Mouse (Mus musculus) midbrain, postnatal 0 days (tissue): ENCODE measurements around the gene Mef2a. TPM values are rescaled to one million over a fixed set of nuclear protein-coding genes. Genes with fewer than 3 reads are reported as not detected.
A peak's percentile ranks its signal among the peaks of the same experiment; 100 is the strongest.

Experiments
- ATAC-seq: fragments of 200-750 bp; cut with Nextera tagmentation; 2 replicates; pipeline ENCODE4 v1.8.0; 2017; ENCODE audit warnings: moderate number of reproducible peaks, mild to moderate bottlenecking, moderate TSS enrichment, moderate library complexity; ENCODE audit not compliant: low FRiP score
- DNase-seq: peaks from one replicate; pipeline ENCODE4 v3.0.0-alpha.2; 2015; ENCODE audit warnings: low spot score
- H3K27ac ChIP-seq: fragments of 300-500 bp; sonication (generic); 2 replicates; pipeline ENCODE4 v1.5.1; 2014; ENCODE audit warnings: low read depth, mild to moderate bottlenecking, low read length, mixed read lengths
- H3K27me3 ChIP-seq: fragments of 300-500 bp; sonication (generic); 2 replicates; pipeline ENCODE4 v1.6.1; 2014; ENCODE audit warnings: low read length, control low read depth, mixed read lengths; ENCODE audit not compliant: insufficient read depth
- H3K36me3 ChIP-seq: fragments of 300-500 bp; sonication (generic); 2 replicates; pipeline ENCODE4 v1.6.1; 2014; ENCODE audit warnings: low read length, control low read depth, mixed read lengths; ENCODE audit not compliant: insufficient read depth
- H3K4me1 ChIP-seq: fragments of 300-500 bp; sonication (generic); 2 replicates; pipeline ENCODE4 v1.6.1; 2014; ENCODE audit warnings: mild to moderate bottlenecking, control low read depth, antibody characterized with exemption, low read length, mixed read lengths; ENCODE audit not compliant: insufficient read depth
- H3K4me2 ChIP-seq: fragments of 300-500 bp; sonication (generic); 2 replicates; pipeline ENCODE4 v1.6.1; 2014; ENCODE audit warnings: low read depth, mild to moderate bottlenecking, low read length, mixed read lengths; ENCODE audit not compliant: poor library complexity, severe bottlenecking
- H3K4me3 ChIP-seq: fragments of 300-500 bp; sonication (generic); 2 replicates; pipeline ENCODE4 v1.5.1; 2014; ENCODE audit warnings: low read depth, mild to moderate bottlenecking, low read length, moderate library complexity
- H3K9ac ChIP-seq: fragments of 300-500 bp; sonication (generic); replicated peaks from 2 replicates; pipeline ENCODE4 v1.6.1; 2014; ENCODE audit warnings: mild to moderate bottlenecking, low read length, moderate library complexity, mixed read lengths; ENCODE audit not compliant: poor library complexity, severe bottlenecking
- H3K9me3 ChIP-seq: fragments of 300-500 bp; sonication (generic); 2 replicates; pipeline ENCODE4 v1.6.1; 2016; ENCODE audit warnings: low read length, control low read depth
- CTCF ChIP-seq: IDR thresholded peaks from 2 replicates; pipeline ENCODE4 v1.5.1; 2016; ENCODE audit warnings: antibody characterized with exemption, mild to moderate bottlenecking
- WGBS: fragments of 180-500 bp; shearing (Covaris S2); extraction: QIAGEN DNeasy Blood & Tissue Kit; methylation state at CpG from one replicate; pipeline ENCODE4 v1.1.7; 2014; 5-methylcytosine and 5-hydroxymethylcytosine counted together
- polyA plus RNA-seq: library from polyadenylated mRNA; unstranded; fragments of >200 nt; fragmentation: Nextera tagmentation; extraction: Ambion mirVana; gene quantifications from 2 replicates; pipeline ENCODE4 v1.2.1, GENCODE M21; 2015
- total RNA-seq: library from RNA; depleted of rRNA; stranded (reverse); fragments of >200 nt; gene quantifications from 2 replicates; pipeline ENCODE4 v1.2.3, GENCODE M21; 2014

Gene Mef2a
- total and polyA plus RNA-seq, 2 experiments from 2014 or later: 40.4 to 62.4 TPM

DNA sequence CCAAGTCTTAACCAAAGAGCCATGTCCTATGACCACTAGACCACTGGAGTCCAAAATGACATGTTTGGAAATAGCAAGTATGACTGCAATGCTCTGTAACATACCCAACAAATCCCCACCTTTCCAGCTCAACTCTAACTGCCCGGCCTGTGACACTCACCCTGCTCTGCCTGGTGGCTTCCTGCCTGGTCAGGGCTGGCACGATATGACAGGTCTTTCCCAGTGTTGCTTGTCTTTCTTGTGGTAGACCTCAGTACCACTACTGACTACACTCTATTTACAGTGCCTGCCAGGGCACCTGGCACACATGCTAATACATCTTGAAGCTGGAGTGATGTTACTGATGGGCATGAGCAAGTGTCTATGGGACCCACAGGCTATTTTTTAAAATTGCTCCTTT is 134.9 kb downstream of the Mef2a start:
- ATAC-seq (no peak), DNase-seq (no peak)
- H3K4me3 ChIP-seq: no peak overlapping the region
- H3K4me2 ChIP-seq: no peak overlapping the region
- no peak overlapping the region for H3K9ac ChIP-seq
- no peak overlapping the region for H3K27ac ChIP-seq
- no peaks in the 10 kb centered on the region for H3K4me1 ChIP-seq
- H3K27me3 ChIP-seq: no peaks in the 10 kb centered on the region
- peaks cover 37% of the 10 kb centered on the region for H3K36me3 ChIP-seq
- TF ChIP-seq CTCF: no peak
- H3K9me3 ChIP-seq: no peaks in the 10 kb centered on the region
- 92% methylated on average over 2 of the region's 2 CpGs for WGBS

DNA sequence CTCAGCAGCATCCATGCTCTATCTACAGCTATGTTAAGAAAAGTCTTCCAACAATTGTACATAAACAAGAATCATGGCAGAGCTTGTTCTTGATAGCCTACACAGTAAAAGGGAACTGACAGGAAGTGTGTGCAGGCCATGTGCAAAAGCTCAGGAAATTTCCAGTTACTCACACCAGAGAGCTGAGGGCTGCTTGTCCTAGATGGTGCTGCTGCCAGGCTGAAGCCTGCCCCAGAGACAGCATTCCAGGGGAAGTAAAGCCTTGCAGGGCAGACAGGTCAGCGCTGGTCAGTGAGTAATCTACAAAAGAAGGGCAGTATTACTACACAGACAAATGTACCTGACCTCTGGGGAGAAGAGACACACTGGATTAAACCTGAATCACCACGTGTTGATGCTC is 136.3 kb downstream of the Mef2a start:
- Histone ChIP-seq H3K9ac (no peak overlapping the region), H3K4me1 (no peaks in the 10 kb centered on the region), H3K27ac (no peak overlapping the region), H3K27me3 (no peaks in the 10 kb centered on the region), H3K4me3 (no peak overlapping the region), H3K36me3 (peaks cover 41% of the 10 kb centered on the region), H3K9me3 (no peaks in the 10 kb centered on the region), H3K4me2 (no peak overlapping the region)
- no peak for ATAC-seq
- no peak for DNase-seq
- TF ChIP-seq CTCF: no peak
- 83% methylated on average over 2 of the region's 2 CpGs for WGBS

GRCm38 (mm10) chr7:67234797-67235196 is 137.9 kb downstream of the Mef2a start:
- peak; percentile 36 for DNase-seq
- no peaks in the 10 kb centered on the region for H3K27me3 ChIP-seq
- TF ChIP-seq CTCF: peak; percentile 13; the same call in 1 of the 2 replicates

DNA sequence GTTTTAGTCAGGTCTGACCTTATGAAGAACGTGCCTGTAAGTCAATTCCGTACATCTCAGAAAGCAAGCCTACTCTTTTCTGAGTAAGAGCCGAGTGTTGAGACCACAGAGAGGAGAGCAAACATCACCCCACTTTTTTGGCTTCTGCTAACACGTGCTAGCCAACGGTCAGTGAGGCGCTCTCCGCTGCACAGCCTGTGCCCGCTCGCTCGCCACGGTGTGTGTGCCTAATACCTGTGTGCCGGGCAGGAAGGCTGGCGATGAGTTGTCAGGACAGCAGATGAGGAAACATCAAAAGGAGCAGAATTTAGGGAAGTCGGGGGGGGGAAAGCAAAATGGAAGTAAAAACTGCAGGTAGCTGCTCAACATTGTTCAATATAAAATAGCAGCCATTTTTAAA is 140.2 kb downstream of the Mef2a start:
- H3K4me3 ChIP-seq: no peak overlapping the region
- no peak for ATAC-seq
- no peak overlapping the region for H3K9ac ChIP-seq
- no peaks in the 10 kb centered on the region for H3K27me3 ChIP-seq
- DNase-seq: no peak
- no peaks in the 10 kb centered on the region for H3K9me3 ChIP-seq
- 94% methylated on average over 14 of the region's 14 CpGs for WGBS
- no peak overlapping the region for H3K4me2 ChIP-seq
- no peak overlapping the region for H3K27ac ChIP-seq
- H3K4me1 ChIP-seq: no peaks in the 10 kb centered on the region
- TF ChIP-seq CTCF: no peak
- peaks cover 23% of the 10 kb centered on the region for H3K36me3 ChIP-seq

More at GRCm38 (mm10) chr7:67234797-67235196, 137.9 kb downstream of the Mef2a start:
- Histone ChIP-seq H3K27ac (no peak overlapping the region), H3K4me2 (no peak overlapping the region), H3K4me1 (no peaks in the 10 kb centered on the region), H3K4me3 (no peak overlapping the region), H3K36me3 (peaks cover 39% of the 10 kb centered on the region), H3K9ac (no peak overlapping the region), H3K9me3 (no peaks in the 10 kb centered on the region)
- WGBS: 80% methylated on average over 8 of the region's 8 CpGs
- no peak for ATAC-seq

- no peak for DNase-seq
- Histone ChIP-seq H3K27ac (no peak overlapping the region), H3K9me3 (no peaks in the 10 kb centered on the region), H3K36me3 (peaks cover 30% of the 10 kb centered on the region), H3K4me1 (no peaks in the 10 kb centered on the region), H3K4me3 (no peak overlapping the region), H3K27me3 (no peaks in the 10 kb centered on the region), H3K9ac (no peak overlapping the region), H3K4me2 (no peak overlapping the region)
- no peak for TF ChIP-seq CTCF
- WGBS: 76% methylated on average over 3 of the region's 3 CpGs
- ATAC-seq: no peak
Measured at GRCm38 (mm10) chr7:67230640-67231140, 142.0 kb downstream of the Mef2a start.

DNA sequence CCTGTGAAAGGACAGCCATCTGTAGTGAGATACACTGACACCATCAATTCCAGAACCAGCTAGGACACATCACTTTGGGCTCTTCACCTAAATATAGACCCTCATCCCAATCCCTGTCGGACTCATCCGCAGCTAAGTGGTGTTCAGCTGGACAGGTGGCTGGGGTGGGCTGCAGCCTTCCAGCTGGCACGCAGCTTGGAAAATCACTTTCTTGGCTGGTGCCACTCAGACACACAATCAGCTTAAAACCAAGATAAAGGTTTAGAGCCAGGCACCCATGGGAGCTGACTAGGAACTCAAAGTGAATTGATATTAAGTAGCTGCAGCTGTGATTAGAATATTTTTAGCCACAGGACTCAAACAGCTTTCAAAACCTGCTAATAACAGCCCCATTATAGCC is 142.4 kb downstream of the Mef2a start:
- Histone ChIP-seq H3K9ac (no peak overlapping the region), H3K36me3 (peaks cover 27% of the 10 kb centered on the region), H3K4me3 (no peak overlapping the region), H3K27ac (no peak overlapping the region), H3K4me1 (no peaks in the 10 kb centered on the region), H3K4me2 (no peak overlapping the region), H3K27me3 (no peaks in the 10 kb centered on the region), H3K9me3 (no peaks in the 10 kb centered on the region)
- DNase-seq (peak; percentile 64), ATAC-seq (no peak)
- 44% methylated on average over 3 of the region's 3 CpGs for WGBS
- TF ChIP-seq CTCF: no peak
